Mouse (Mus musculus): ENCODE measurements around the gene Galnt10.

- no peak for TF ChIP-seq CTCF (IDR thresholded peaks at IDR 0.05; ENCODE audit: borderline replicate concordance, insufficient read depth, low read depth, low read length)
- TF ChIP-seq POLR2A (IDR thresholded peaks at IDR 0.05; ENCODE audit: borderline replicate concordance, insufficient read depth, low read length), result no peak
These were observed 149.8 kb downstream of the Galnt10 start for GRCm38 (mm10) chr11:57795086-57795485.

All from cerebellum, adult 2 months (tissue).